Mouse (Mus musculus): ENCODE measurements around the gene Gpsm1. TPM values are rescaled to one million over a fixed set of nuclear protein-coding genes. Genes with fewer than 3 reads are reported as not detected.

Gpsm1 gene
- total and polyA plus RNA-seq, 3 experiments = 1.4 to 6.9 TPM; not detected in 1

DNA sequence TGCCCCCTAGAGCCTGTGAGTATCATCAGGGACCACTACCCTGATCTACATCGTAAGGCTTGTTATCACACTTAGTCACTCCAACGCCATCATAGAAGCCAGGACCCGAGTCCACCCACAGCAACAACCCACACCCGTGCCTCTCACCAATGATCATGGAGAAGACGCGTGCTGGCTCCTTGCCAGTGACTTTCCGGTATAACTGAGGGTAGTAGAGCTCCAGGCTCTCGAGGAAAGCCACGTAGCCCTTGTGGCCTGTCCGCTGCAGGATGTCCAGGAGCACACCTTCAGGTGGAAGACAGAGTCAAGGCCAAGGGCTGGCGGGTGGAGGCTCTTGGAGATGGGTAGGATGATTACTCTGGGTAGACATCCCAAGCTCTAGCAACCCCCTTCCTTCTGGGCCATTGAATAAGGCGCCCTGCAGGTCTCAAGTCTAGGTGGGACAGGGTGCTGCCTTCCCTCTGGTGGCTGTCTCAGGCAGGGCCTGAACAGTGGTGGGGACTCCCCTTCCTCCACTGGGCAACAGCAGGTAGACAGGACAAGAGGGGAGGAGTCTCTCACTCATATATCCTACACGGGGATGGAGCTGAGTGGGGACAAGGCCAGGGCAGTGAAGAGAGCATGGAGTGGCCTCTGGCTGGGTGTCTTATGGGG is 43.5 kb downstream of the Gpsm1 start:
- Histone ChIP-seq H3K36me3 (ENCODE audit: control insufficient read depth in 1 of 2, insufficient read depth in 2 of 2, low read length in 2 of 2) (no peaks in the 10 kb centered on the region), H3K9me3 (replicated peaks; ENCODE audit: insufficient read depth, low read length) (no peaks in the 10 kb centered on the region), H3K27ac (ENCODE audit: control insufficient read depth, low read depth, low read length) (no peak overlapping the region), H3K4me3 (ENCODE audit: control insufficient read depth in 1 of 2, insufficient read depth in 1 of 2, low read depth in 2 of 2, low read length in 2 of 2) (no peak overlapping the region), H3K79me2 (ENCODE audit: control insufficient read depth, insufficient read depth, low read length, poor library complexity) (no peaks in the 10 kb centered on the region), H3K9ac (ENCODE audit: control insufficient read depth, low read depth, low read length, poor library complexity, severe bottlenecking) (no peak overlapping the region), H3K27me3 (ENCODE audit: control insufficient read depth in 1 of 2, insufficient read depth in 2 of 2, low read length in 2 of 2) (no peaks in the 10 kb centered on the region), H3K4me1 (ENCODE audit: control insufficient read depth in 1 of 2, insufficient read depth in 2 of 2, low read length in 2 of 2) (no peaks in the 10 kb centered on the region)
- TF ChIP-seq TBP (IDR thresholded peaks at IDR 0.05; ENCODE audit: low read depth, low read length) (no peak), EP300 (IDR thresholded peaks at IDR 0.05; ENCODE audit: low read depth in 1 of 2, low read length in 2 of 2) (no peak), BHLHE40 (IDR thresholded peaks at IDR 0.05; ENCODE audit: borderline replicate concordance, low read depth, low read length) (no peak), NELFE (IDR thresholded peaks at IDR 0.05; ENCODE audit: low read depth, low read length) (no peak), MAX (IDR thresholded peaks at IDR 0.05; ENCODE audit: low read length) (no peak), UBTF (IDR thresholded peaks at IDR 0.05; ENCODE audit: borderline replicate concordance, insufficient read depth, low read depth, low read length) (no peak), POLR2AphosphoS5 (IDR thresholded peaks at IDR 0.05; ENCODE audit: borderline replicate concordance, low read depth, low read length) (no peak), ZMIZ1 (IDR thresholded peaks at IDR 0.05; ENCODE audit: low read depth, low read length) (no peak), ELF1 (IDR thresholded peaks at IDR 0.05; ENCODE audit: low read depth, low read length) (no peak), ZC3H11A (IDR thresholded peaks at IDR 0.05; ENCODE audit: low read depth, low read length) (no peak), GABPA (IDR thresholded peaks at IDR 0.05; ENCODE audit: low read depth, low read length) (no peak)
- DNase-seq (ENCODE audit: low read depth, low spot score) = no peak

- peaks cover 0 to under 1% of the 10 kb centered on the region in 2 experiments; a peak in 1 of 4 replicates for H3K36me3 ChIP-seq (ENCODE audit: control insufficient read depth in 1 of 2, insufficient read depth in 2 of 2, low read length in 2 of 2)
- H3K27me3 ChIP-seq (ENCODE audit: control insufficient read depth in 1 of 2, insufficient read depth in 2 of 2, low read length in 2 of 2) = no peaks in the 10 kb centered on the region
- no peak overlapping the region for H3K27ac ChIP-seq (ENCODE audit: control insufficient read depth, low read depth, low read length)
- no peaks in the 10 kb centered on the region for H3K79me2 ChIP-seq (ENCODE audit: control insufficient read depth, insufficient read depth, low read length, poor library complexity)
- H3K9me3 ChIP-seq (replicated peaks; ENCODE audit: insufficient read depth, low read length) = no peaks in the 10 kb centered on the region
- no peak overlapping the region for H3K9ac ChIP-seq (ENCODE audit: control insufficient read depth, low read depth, low read length, poor library complexity, severe bottlenecking)
- no peak for DNase-seq (ENCODE audit: low read depth, low spot score)
- no peak overlapping the region for H3K4me3 ChIP-seq (ENCODE audit: control insufficient read depth in 1 of 2, insufficient read depth in 1 of 2, low read depth in 2 of 2, low read length in 2 of 2)
- TF ChIP-seq MEF2A (IDR thresholded peaks at IDR 0.05; ENCODE audit: extremely low read depth, insufficient replicate concordance, low read depth, low read length, poor library complexity, severe bottlenecking) (no peak), ELF1 (IDR thresholded peaks at IDR 0.05; ENCODE audit: low read depth, low read length) (no peak), POLR2AphosphoS5 (IDR thresholded peaks at IDR 0.05; ENCODE audit: borderline replicate concordance, low read depth, low read length) (no peak), MYC (IDR thresholded peaks at IDR 0.05; ENCODE audit: low read depth, low read length) (no peak), NELFE (IDR thresholded peaks at IDR 0.05; ENCODE audit: low read depth, low read length) (no peak), CHD2 (IDR thresholded peaks at IDR 0.05; ENCODE audit: low read length) (no peak), JUND (IDR thresholded peaks at IDR 0.05; ENCODE audit: low read depth, low read length) (no peak), RCOR1 (IDR thresholded peaks at IDR 0.05; ENCODE audit: low read depth, low read length) (no peak), TBP (IDR thresholded peaks at IDR 0.05; ENCODE audit: low read depth, low read length) (no peak), MAFK (IDR thresholded peaks at IDR 0.05; ENCODE audit: borderline replicate concordance, low read depth, low read length) (no peak), TAL1 (IDR thresholded peaks at IDR 0.05; ENCODE audit: low read length) (no peak), MYB (IDR thresholded peaks at IDR 0.05; ENCODE audit: low read depth, low read length) (no peak), NRF1 (IDR thresholded peaks at IDR 0.05; ENCODE audit: insufficient read depth, low read depth, low read length, poor library complexity, severe bottlenecking) (no peak), ZC3H11A (IDR thresholded peaks at IDR 0.05; ENCODE audit: low read depth, low read length) (no peak), CTCF (IDR thresholded peaks at IDR 0.05 in 2 of 3, conservative IDR thresholded peaks at IDR 0.05 in 1 of 3; ENCODE audit: control insufficient read depth in 1 of 3, insufficient read depth in 1 of 3, low read depth in 2 of 3, low read length in 3 of 3, poor library complexity in 1 of 3, severe bottlenecking in 1 of 3) (no peak), USF1 (IDR thresholded peaks at IDR 0.05; ENCODE audit: low read depth, low read length) (no peak), SMC3 (IDR thresholded peaks at IDR 0.05; ENCODE audit: low read depth, low read length) (no peak), BHLHE40 (IDR thresholded peaks at IDR 0.05; ENCODE audit: borderline replicate concordance, low read depth, low read length) (no peak)
- no peaks in the 10 kb centered on the region for H3K4me1 ChIP-seq (ENCODE audit: control insufficient read depth in 1 of 2, insufficient read depth in 2 of 2, low read length in 2 of 2)
Measured at GRCm38 (mm10) chr2:26359983-26360382, 44.7 kb downstream of the Gpsm1 start.
